Mouse (Mus musculus): ENCODE data around the gene Fbxo46. TPM values are rescaled to one million over a fixed set of nuclear protein-coding genes. Genes with fewer than 3 reads are reported as not detected.

Gene Fbxo46
- total and polyA plus RNA-seq, 3 experiments: 4.0 to 11.6 (median 6.1) TPM

DNA sequence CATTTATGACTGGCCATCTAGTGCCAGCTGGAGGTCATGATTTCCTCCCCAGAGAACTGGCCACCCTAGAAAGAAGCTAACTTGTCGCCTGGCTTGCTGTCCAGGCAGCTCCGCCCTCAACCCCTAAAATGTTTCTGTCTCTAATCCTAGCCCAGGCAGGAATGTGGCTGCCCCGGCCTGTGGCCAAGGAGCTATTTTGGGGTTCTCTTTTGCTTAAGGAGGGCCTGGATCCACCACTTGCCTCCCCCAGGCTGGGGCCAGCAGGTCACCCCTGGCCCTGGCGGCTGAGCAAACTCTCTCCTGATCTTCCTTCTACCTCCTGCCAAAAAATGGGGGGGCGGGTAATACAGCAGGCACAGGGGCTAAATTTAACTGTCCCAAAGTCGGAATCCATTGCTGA, 36.6 kb upstream of the Fbxo46 start:
- Histone ChIP-seq H3K4me2 (ENCODE audit: insufficient read depth, low read depth, poor library complexity, severe bottlenecking) (no peak overlapping the region), H3K9me3 (replicated peaks; ENCODE audit: low read length) (no peaks in the 10 kb centered on the region), H3K9ac (ENCODE audit: insufficient read depth, low read depth) (no peak overlapping the region), H3K27me3 (replicated peaks) (peaks cover 86% of the 10 kb centered on the region), H3K4me3 (replicated peaks in 1 of 3; ENCODE audit: low read depth in 2 of 3, low read length in 2 of 3, poor library complexity in 1 of 3) (no peak overlapping the region), H3K36me3 (replicated peaks in 1 of 2; ENCODE audit: control insufficient read depth in 1 of 2, insufficient read depth in 1 of 2, low read length in 1 of 2) (no peaks in the 10 kb centered on the region), H3K4me1 (ENCODE audit: control insufficient read depth in 1 of 2, insufficient read depth in 2 of 2) (peaks cover 28 to 67% of the 10 kb centered on the region in 2 experiments), H3K27ac (ENCODE audit: insufficient read depth, low read depth) (no peak overlapping the region), H3K79me2 (replicated peaks; ENCODE audit: control insufficient read depth, extremely low read depth, insufficient read depth, poor library complexity, severe bottlenecking) (no peaks in the 10 kb centered on the region)
- in situ Hi-C loops (cut with MboI; ENCODE audit: low pct_ligation_motif_present, low pct_unique_long_range_greater_than_20kb, low sequenced_read_pairs): no loop called here
- TF ChIP-seq ZMIZ1 (IDR thresholded peaks at IDR 0.05; ENCODE audit: low read depth, low read length) (no peak), NELFE (IDR thresholded peaks at IDR 0.05; ENCODE audit: low read depth, low read length) (no peak), ELF1 (IDR thresholded peaks at IDR 0.05; ENCODE audit: low read depth, low read length) (no peak), MAFK (IDR thresholded peaks at IDR 0.05; ENCODE audit: insufficient replicate concordance, low read length) (no peak), MYC (IDR thresholded peaks at IDR 0.05; ENCODE audit: low read depth, low read length) (no peak), JUN (IDR thresholded peaks at IDR 0.05; ENCODE audit: insufficient read depth, low read depth, low read length) (no peak), SMC3 (IDR thresholded peaks at IDR 0.05; ENCODE audit: low read depth, low read length) (no peak), CHD1 (IDR thresholded peaks at IDR 0.05; ENCODE audit: low read depth, low read length) (no peak), KAT2A (IDR thresholded peaks at IDR 0.05; ENCODE audit: insufficient replicate concordance, low read length) (no peak), POLR2AphosphoS2 (IDR thresholded peaks at IDR 0.05; ENCODE audit: low read depth, low read length) (no peak), POLR2A (IDR thresholded peaks at IDR 0.05; ENCODE audit: low read depth, low read length) (no peak), USF1 (IDR thresholded peaks at IDR 0.05; ENCODE audit: low read depth, low read length) (no peak), ETS1 (conservative IDR thresholded peaks at IDR 0.05; ENCODE audit: low read depth, low read length) (no peak), MAZ (IDR thresholded peaks at IDR 0.05; ENCODE audit: low read depth, low read length) (no peak), TCF12 (IDR thresholded peaks at IDR 0.05; ENCODE audit: low read depth, low read length) (no peak), CHD2 (IDR thresholded peaks at IDR 0.05; ENCODE audit: low read length) (no peak), JUND (conservative IDR thresholded peaks at IDR 0.05; ENCODE audit: low read depth, low read length) (no peak), USF2 (conservative IDR thresholded peaks at IDR 0.05; ENCODE audit: low read depth, low read length) (no peak), NRF1 (IDR thresholded peaks at IDR 0.05; ENCODE audit: low read depth, low read length) (no peak)
- dilution Hi-C loops (cut with MboI; ENCODE audit: extremely low pct_ligation_motif_present, extremely low pct_unique_long_range_greater_than_20kb, low sequenced_read_pairs): no loop called here
- no peak for DNase-seq (ENCODE audit: extremely low read depth)

DNA sequence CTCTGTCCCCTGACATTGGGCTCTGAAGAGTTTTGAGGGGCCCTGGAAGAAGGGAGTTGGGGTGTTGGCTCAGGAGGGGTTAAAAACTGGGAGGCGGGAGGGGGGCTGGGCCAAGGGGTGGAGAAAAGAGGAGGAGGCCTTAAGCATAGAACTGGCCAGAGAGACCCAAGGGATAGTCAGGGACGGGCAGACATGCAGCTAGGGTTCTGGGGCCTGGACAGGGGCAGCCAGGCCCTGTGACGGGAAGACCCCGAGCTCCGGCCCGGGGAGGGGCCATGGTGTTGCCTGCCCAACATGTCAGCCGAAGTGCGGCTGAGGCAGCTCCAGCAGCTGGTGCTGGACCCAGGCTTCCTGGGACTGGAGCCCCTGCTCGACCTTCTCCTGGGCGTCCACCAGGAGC, 36.0 kb upstream of the Fbxo46 start, which contains the start of gene Dmpk:
Gene Dmpk (plus strand): TSS at position 149 of the 400 bp plus-strand sequence.
- DNase-seq (ENCODE audit: extremely low read depth): no peak
- Histone ChIP-seq H3K9ac (ENCODE audit: insufficient read depth, low read depth) (no peak within 1 kb of the TSS), H3K36me3 (replicated peaks in 1 of 2; ENCODE audit: control insufficient read depth in 1 of 2, insufficient read depth in 1 of 2, low read length in 1 of 2) (no peaks in the 10 kb centered on the region), H3K4me1 (ENCODE audit: control insufficient read depth in 1 of 2, insufficient read depth in 2 of 2) (peaks cover 26 to 63% of the 10 kb centered on the region in 2 experiments), H3K79me2 (replicated peaks; ENCODE audit: control insufficient read depth, extremely low read depth, insufficient read depth, poor library complexity, severe bottlenecking) (no peaks in the 10 kb centered on the region), H3K4me3 (replicated peaks in 1 of 3; ENCODE audit: low read depth in 2 of 3, low read length in 2 of 3, poor library complexity in 1 of 3) (no peak within 1 kb of the TSS), H3K9me3 (replicated peaks; ENCODE audit: low read length) (no peaks in the 10 kb centered on the region), H3K27ac (ENCODE audit: insufficient read depth, low read depth) (no peak within 1 kb of the TSS), H3K4me2 (ENCODE audit: insufficient read depth, low read depth, poor library complexity, severe bottlenecking) (no peak within 1 kb of the TSS), H3K27me3 (replicated peaks) (peaks cover 86% of the 10 kb centered on the region)
- dilution Hi-C loops (cut with MboI; ENCODE audit: extremely low pct_ligation_motif_present, extremely low pct_unique_long_range_greater_than_20kb, low sequenced_read_pairs) (no loop called here), in situ Hi-C loops (cut with MboI; ENCODE audit: low pct_ligation_motif_present, low pct_unique_long_range_greater_than_20kb, low sequenced_read_pairs) (no loop called here)
- no peak for TF ChIP-seq TCF12 (IDR thresholded peaks at IDR 0.05; ENCODE audit: low read depth, low read length)
- no peak for TF ChIP-seq RAD21 (IDR thresholded peaks at IDR 0.05; ENCODE audit: low read depth, low read length)
- TF ChIP-seq CTCF (conservative IDR thresholded peaks at IDR 0.05 in 1 of 2, IDR thresholded peaks at IDR 0.05 in 1 of 2; ENCODE audit: low read depth in 2 of 2, low read length in 2 of 2): no peak
- TF ChIP-seq EP300 (IDR thresholded peaks at IDR 0.05; ENCODE audit: low read length): no peak
- no peak for TF ChIP-seq ZKSCAN1 (IDR thresholded peaks at IDR 0.05; ENCODE audit: borderline replicate concordance, low read depth, low read length)
- TF ChIP-seq HCFC1 (IDR thresholded peaks at IDR 0.05; ENCODE audit: low read depth, low read length): no peak
- no peak for TF ChIP-seq MEF2A (IDR thresholded peaks at IDR 0.05; ENCODE audit: borderline replicate concordance, low read depth, low read length)
- no peak for TF ChIP-seq TBP (conservative IDR thresholded peaks at IDR 0.05; ENCODE audit: low read depth, low read length)
- no peak for TF ChIP-seq CHD2 (IDR thresholded peaks at IDR 0.05; ENCODE audit: low read length)
- no peak for TF ChIP-seq MYC (IDR thresholded peaks at IDR 0.05; ENCODE audit: low read depth, low read length)
- TF ChIP-seq MAZ (IDR thresholded peaks at IDR 0.05; ENCODE audit: low read depth, low read length): no peak
- TF ChIP-seq SMC3 (IDR thresholded peaks at IDR 0.05; ENCODE audit: low read depth, low read length): no peak
- TF ChIP-seq ZNF384 (IDR thresholded peaks at IDR 0.05; ENCODE audit: low read depth, low read length): no peak
- no peak for TF ChIP-seq KAT2A (IDR thresholded peaks at IDR 0.05; ENCODE audit: insufficient replicate concordance, low read length)
- no peak for TF ChIP-seq MAX (IDR thresholded peaks at IDR 0.05; ENCODE audit: low read length)
- no peak for TF ChIP-seq UBTF (IDR thresholded peaks at IDR 0.05; ENCODE audit: low read depth, low read length)
- TF ChIP-seq IRF4 (IDR thresholded peaks at IDR 0.05; ENCODE audit: low read depth, low read length): no peak
- TF ChIP-seq GABPA (IDR thresholded peaks at IDR 0.05; ENCODE audit: insufficient replicate concordance, low read depth, low read length): no peak
- no peak for TF ChIP-seq ETS1 (conservative IDR thresholded peaks at IDR 0.05; ENCODE audit: low read depth, low read length)
- no peak for TF ChIP-seq NELFE (IDR thresholded peaks at IDR 0.05; ENCODE audit: low read depth, low read length)

Measured in CH12.LX (cell line).